Mouse (Mus musculus): ENCODE measurements around the gene Nudc.

Nudc gene

DNA sequence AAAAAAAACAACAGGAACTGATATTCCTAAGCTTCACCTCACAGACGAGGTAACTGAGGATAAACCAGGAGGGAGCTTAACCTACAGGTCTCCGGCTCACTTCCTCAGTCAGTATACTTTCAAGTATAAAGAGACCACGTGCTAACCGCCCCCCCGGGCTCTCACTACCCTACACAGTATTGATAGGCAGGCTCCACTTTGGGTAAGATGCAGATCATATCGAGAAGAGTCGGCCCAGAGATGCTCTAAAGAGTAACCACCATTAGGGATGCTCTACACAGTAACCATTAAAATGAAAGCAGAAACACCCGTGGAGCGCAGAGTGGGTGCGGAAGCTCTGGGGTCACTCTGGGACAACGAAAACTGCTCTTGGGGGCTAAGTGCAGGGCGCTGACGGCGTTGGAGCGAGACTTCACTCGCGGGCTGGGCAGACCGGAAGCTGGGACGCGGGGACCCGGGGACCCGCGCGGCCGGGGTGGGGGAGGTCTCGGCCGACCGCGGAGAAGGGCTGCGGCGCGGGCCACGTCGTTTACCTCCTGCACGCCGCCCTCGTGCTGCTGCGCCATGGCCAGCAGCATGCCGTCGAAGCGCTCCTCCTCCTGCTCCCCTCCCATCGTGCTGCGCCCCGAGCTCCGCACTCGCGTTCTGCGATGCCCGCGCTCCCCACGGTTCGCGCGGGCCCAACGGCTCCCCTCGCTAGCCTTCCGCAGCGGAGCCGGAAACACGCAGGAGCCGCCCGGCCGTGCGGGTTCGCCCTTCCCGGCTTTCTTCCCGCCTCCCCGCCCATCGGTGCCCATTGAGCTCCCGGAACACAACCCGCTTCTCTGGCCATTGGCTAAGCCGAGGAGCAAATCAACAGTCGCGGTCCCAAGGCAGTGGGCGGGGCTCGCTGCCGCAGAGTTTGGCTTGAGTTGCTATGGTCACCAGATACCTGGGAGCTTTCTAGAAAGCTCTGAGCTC, at the start of gene Nudc:
Gene Nudc, minus strand, starts transcription at position 725 of the 960 bp plus-strand sequence.
- peak; percentile 98 for DNase-seq

DNA sequence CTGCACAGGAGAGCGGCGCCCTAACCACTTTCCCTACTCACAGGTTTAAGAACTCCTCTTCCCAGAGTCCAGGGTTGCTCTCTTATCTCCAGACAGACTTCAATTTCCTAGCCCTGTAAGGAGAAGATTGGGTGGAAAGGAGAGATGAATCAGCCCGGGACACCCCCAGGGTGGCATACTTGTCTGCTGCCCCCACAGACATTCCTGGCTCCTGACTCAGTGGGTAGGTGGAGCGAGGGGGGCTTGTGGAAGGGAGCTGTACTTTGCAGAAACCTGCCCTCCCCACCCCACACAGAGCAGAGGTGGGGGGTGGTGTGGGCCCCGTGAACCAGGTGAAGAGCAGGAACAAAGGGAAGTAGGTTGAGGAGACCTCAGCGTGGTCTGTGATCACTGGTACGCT, 49.7 kb upstream of the Nudc start:
- DNase-seq, result no peak

DNA sequence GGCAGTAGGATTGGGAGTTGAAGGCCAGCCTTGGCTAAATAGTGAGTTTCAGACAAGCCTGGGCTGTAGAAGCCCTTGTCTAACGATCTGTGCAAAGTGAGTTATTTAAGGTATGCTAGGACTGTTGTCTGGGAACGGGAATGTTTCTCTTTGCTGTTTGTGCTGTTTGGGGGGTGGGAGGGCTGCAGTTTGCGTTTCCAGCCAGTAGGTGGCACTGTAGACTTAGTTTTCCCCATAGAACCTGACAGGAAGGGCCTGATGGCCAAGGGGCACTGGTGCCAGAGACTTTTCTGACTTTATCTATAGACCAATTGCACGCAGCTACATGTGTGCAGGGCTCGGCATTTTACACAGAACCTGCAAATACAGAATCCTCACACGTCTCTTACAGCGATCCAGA, 46.8 kb upstream of the Nudc start:
- DNase-seq, result peak; percentile 69 to 80

DNA sequence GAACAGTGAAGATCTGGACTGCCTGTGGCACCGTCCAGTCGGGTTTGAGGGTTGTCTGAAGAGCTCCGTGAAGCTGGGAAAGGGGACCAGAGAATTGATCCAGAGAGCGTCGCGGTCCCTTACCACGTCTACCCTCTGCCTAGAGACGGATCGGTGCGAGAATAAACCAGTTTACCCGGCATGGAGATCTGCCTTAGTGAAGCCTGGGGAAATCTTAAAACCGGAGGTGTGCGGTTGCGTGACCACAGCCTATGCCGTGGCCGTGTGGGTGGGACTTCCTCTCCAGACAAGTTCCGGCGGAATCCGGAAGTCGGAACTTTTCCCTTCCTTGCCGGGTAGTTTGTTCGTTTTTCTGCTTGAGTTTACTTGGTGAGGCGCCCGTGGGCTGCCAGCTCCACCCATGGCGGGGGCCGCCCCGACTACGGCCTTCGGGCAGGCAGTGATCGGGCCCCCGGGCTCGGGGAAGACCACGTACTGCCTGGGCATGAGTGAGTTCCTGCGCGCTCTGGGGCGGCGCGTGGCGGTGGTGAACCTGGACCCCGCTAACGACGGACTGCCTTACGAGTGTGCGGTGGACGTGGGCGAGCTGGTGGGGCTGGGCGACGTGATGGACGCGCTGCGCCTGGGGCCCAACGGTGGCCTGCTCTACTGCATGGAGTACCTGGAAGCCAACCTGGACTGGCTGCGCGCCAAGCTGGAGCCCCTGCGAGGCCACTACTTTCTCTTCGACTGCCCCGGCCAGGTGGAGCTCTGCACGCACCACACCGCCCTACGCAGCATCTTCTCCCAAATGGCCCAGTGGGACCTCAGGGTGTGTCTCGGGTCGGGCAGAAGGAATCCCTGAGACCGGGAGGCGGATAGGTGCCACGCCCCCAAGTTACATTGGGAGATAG, 38.5 kb upstream of the Nudc start, which contains the start of gene Gpn2:
Gene Gpn2, plus strand, starts transcription at position 304 of the 893 bp plus-strand sequence.
- DNase-seq, result peak; percentile 89 to 92

DNA sequence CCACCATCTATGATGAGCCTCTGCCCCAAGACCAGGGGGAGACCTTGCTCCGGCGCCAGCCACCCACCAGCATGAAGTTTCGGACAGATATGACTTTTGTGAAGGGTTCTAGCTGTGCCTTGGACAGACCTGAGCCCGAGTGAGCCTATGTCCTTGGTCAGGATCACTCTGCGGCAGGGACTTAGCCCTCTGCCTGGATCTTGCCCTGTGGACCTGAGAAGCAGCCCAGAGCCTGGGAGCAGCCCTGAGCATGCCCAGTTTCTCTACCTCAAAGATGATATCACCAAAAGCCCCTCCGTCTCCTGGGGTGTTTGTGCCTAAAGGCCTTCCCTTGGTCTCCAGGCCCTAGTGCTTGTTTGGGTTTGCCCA, 37.9 kb upstream of the Nudc start:
- peak in 1 of 2 experiments; percentile 42 for DNase-seq

DNA sequence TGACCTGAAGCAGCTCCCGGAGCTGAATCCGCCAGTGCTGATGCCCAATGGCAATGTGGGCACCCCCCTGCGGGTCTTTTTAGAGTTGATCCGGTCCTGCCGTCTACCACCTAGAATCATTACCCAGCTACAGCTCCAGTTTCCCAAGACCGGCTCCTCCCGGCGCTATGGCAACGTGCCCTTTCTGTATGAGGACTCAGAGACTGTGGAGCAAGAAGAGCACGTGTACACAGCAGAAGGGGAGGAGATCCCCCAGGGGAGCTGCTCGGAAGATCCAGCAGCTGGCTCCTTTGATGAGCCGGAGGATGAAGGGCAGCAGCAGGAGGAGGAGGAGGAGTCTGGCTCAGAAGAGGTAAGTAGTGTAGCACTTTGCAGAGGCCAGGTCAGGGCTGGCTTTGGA, 32.2 kb upstream of the Nudc start:
- DNase-seq, result no peak

DNA sequence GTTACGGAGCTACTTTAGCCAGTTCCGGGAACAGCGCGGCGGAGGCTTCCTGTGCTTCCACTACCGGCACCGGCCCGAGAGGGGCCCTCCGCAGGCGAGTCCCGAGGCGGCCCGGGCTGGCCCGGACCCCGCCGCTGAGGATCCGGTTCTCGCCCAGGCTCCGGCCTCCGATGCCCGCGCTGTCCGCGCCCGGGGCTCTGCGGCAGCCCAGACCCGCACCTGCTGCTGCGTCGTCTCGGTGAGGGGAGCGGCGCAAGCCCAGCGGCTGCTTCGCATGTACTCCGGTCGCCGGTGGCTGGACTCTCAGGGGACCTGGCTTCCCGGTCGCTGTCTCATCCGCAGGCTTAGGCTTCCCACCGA, 29.0 kb upstream of the Nudc start:
- DNase-seq, result no peak

DNA sequence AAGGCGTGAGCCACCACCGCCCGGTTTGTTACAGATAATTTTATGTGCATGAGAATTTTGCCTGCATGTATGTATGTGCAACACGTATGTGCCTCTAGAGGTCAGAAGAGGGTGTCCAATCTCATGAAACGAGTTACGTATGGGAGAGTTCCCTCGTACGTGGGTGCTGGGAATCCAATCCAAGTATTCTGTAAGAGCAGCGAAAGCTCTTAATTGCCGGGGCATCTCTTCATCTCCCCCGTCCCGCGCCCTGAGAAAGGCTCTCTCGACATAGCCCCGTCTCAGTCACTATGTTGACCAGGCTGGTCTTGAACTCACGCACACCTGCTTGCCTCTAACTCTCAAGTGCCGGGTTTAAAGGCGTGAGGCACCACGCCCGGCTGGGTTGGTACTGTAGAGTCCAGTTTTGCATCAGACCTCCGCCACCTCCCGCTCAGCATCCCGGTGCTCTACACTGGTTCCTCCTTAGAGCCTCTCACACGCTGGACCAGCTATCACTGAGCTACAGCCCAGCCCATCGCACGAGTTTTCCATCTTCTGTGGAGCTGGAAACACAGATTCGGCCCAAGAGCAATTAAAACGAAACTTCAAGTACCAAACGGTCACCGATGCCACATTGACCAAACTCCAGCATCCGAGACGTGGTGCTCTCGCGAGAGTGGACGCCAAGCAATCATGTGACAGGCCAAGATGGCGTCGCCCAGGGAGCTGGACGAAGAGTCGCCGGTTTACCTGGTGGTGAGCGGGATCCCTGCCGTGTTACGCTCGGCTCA, 28.5 kb upstream of the Nudc start, which contains the start of gene Gpatch3:
Gene Gpatch3, plus strand, starts transcription at position 676 of the 773 bp plus-strand sequence.
- DNase-seq, result peak; percentile 96 to 98

DNA sequence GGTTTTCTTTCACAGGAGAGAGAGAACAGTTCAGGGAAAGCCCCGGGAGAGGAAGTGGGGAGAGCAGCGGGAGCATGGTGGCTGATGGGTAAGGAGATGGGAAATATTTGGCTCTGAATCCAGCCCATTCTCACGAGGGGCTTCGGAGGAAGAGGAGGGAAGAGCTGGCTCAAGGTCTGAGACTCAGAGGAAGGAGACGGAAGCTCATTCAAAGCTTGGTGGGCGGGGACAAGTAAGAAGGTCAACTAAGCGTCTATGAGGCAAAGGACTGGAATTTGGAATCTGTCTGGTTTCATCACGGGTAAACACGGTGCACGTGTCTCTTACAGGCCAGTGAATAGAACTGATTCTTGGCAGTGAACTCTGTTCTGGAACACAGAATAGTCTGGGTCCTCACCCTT, 24.3 kb upstream of the Nudc start:
- peak; percentile 76 to 91 for DNase-seq

DNA sequence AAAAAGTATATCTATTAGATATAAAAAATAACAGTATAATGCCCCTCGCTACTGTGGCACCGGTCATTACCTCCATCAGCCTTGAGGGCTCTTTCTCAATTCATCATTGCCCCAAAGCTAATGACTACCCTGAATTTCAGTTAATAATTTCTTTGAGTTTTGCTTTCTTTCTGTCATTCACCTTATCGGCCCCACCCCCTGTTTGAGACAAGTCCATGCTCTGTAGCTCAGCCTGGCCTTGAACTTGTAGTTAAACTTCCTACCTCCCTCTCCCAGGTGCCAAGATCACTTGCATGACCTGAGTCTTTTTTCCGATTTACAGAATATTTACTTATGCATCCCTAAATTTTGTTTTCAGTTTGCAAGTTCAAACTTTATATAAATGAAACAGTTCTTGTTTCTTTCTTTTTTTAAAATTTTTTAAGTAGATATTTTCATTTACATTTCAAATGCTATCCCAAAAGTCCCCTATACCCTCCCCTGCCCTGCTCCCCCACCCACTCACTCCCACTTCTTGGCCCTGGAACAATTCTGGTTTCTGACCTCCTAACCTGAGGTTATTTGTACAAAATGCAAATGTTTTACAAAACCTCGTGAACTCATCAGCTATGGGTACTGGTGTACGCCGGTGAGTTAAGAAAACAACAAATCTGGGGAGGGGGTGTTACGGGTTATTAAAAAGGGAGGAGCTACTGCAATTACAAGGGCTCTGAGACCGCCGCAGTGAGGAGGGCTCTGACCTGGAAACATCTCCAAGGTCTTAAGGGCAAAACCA, 23.7 kb upstream of the Nudc start:
- DNase-seq, result peak; percentile 53 to 57

DNA sequence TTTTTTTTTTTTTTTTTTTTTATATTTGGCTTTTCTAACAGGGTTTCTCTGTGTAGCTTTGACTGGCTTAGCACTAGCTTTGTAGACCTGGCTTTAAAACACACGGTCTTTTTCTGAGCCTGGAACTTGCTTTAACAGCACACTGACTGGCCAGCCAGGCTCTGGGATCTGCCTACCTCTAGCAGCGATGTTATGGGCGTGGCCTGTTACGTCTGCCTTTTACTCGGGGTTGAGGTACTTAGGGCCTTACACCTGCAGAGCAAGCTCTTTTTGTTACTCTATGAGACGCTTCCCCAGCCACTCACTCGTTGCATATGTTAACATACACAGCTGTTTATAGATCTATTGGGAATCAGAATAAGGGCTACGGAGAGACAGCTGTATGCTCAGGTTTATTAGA, 21.5 kb upstream of the Nudc start:
- DNase-seq, result peak; percentile 34 to 53

DNA sequence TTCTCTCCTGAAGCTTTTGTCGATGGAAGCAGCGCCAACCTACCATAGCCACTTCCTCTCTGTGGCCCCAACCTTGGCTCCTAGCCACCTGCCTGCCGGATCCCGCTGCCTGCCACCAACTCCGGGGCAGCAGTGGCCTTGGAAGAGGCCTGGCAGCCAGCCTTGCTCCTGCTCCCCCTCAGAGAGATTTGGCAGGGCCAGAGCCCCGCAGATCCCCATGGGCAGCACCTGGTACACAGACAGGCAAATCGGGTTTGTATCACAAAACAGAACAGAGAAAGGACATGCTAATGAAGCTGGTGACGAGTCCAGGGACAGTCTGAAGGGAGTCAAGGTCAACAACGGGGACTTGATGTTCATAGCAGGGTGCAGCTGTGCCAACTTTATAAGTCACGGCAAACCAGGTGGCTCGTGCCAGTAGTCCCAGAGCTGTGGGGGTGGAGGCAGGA, 17.4 kb upstream of the Nudc start:
- DNase-seq, result peak; percentile 81 to 85

DNA sequence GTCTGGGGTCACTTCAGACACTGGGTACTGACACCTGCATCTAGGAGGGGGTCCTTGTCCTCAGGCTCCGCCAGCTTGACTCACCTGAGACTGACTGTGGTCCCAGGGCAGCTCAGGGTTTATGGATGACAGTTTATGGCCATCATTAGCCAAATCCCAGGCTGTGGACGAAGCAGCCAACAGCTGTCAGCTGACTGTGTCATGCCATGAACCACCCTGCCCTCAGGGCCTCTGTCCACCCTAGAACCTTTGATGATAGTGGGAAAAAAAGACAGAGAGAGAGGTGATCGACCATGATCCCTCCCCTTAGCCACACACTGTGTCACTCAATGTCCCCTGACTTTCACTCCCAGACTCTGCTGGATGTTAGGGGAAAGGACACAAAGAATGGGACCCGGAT, 15.8 kb upstream of the Nudc start:
- DNase-seq, result no peak

DNA sequence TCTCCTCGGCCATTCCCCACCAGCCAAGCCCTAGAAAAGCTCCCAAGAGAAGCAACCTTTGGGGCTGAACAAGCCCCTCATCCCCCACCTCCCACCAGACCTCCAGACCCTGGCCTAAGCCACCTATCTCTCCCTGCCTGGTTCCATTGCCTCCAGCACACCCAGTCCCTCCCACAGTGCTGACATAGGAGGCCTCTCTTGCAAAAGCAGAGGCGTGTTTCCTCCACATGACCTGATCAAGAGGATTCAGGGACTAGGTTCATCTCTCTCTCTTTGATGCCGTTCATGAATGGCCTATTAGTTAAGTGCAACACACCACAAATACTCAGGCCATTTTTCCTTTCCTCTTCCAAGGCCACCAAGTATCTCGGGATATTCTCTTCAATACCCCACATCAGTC, 14.1 kb upstream of the Nudc start:
- DNase-seq, result no peak

DNA sequence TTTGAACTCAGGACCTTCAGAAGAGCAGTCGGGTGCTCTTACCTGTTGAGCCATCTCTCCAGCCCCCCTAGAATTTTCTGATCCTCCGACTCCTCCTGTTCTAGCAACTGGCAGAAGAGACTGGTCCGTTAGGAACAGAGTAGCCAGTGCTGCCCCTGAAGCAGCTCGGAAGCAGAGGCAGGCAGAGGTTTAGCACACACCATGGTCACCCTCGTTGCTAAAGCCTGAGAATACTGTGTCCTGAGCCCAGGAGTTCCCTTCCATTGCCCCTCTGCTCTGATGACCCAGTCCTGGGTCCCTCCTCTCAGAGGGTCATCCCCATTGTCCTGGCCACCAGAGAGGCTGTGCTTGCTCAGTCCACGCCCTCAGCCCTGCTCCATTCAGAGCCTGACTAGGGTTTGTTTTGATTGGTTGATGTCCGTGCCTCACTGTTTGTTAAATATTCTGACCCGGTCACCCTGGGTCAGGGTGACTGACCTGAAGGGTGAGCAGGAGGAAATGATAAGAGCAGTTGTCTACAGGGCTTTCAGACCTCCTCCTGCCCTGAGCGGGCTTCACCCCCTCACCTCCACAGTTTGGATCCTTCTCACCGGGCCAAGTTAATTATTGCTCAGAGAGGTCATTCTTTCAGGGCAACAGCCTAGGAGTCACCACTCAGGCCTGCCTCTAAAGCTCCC, 11.4 kb upstream of the Nudc start:
- DNase-seq, result peak; percentile 68 to 84

DNA sequence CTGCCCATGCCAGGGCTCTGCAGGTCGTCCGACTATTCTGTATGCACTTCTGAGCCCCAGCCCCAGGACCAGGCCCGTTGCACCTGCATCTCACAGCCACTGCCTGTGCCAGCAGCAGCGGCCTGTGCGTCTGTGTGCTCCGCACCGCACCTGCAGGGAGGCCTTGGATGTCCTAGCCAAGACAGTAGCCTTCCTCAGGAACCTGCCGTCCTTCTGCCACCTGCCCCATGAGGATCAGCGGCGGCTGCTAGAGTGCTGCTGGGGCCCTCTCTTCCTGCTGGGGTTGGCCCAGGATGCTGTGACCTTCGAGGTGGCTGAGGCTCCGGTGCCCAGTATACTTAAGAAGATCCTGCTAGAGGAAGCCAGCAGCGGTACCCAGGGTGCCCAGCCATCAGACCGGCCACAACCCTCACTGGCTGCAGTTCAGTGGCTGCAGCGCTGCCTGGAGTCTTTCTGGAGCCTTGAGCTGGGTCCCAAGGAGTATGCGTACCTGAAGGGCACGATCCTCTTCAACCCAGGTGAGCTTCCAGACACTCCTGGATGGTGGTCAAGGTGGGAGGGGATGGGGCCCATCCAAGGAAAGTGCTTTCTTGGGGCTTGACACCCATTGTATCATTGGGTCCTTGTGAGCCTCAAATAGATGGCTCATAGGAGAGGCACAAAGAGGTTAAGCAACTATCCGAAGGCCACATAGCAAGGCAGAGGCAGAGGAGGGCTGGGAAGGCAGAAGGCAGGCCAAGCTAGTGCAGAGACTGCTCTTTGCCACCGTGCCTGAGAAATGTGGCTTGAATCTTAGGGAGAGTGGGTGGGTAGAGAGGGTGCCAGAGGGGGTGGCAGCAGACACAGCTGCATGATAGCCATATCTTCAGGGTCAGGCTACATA, 7.9 kb upstream of the Nudc start:
- DNase-seq, result no peak

DNA sequence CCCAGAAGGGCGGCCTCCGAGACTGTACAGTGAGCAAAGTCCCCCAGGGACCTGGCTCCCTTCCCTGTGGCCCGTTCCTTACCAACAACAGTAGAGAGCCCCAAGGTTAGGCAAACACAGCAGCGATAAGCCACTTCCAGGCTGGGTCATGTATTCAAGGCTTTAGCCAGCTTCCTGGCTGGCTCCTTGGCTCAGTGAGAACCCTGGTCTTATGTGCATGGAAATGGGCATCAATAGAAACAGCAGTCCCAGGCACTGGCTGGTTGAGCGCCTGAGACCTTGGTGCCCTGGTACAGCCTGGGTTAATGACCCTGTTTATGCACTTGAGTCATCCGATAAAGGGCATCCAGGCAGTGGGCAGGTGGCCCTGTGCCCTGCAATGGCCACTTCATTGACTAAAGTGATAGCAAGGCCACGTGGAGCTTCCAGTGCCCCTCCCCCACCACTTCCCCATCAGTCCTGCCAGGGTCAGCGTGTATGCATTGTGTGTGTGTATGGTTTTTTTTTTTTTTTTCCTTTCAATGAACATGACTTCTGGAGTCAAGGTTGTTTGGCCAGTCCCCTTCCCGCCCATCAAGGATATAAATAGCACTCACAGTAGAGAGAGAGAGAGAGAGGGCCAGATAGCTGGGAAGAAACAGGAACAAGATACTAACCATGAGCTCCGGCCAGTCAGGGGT, 7.1 kb upstream of the Nudc start, which contains the start of gene Nr0b2:
Gene Nr0b2, plus strand, starts transcription at position 609 of the 680 bp plus-strand sequence.
- peak; percentile 27 to 56 for DNase-seq

DNA sequence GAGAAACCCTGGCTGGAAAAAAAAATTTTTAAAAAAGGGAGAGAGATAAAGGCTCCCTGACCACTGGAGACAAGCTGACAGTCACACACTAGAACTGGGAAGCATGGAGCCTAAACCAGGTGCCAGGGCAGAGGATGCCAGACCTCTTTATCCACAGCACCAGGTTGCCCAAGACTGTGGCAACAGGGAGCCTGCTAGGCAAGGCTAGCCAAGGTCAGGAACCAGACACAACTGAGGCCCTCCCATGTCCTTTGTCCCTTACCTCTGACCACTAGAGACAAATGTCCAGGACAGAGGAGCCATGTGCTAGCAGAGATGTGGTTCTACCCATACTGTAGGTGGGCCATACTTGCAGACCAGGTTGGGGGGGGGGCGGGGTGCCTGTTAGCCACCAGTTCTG, 6.2 kb upstream of the Nudc start:
- no peak for DNase-seq

DNA sequence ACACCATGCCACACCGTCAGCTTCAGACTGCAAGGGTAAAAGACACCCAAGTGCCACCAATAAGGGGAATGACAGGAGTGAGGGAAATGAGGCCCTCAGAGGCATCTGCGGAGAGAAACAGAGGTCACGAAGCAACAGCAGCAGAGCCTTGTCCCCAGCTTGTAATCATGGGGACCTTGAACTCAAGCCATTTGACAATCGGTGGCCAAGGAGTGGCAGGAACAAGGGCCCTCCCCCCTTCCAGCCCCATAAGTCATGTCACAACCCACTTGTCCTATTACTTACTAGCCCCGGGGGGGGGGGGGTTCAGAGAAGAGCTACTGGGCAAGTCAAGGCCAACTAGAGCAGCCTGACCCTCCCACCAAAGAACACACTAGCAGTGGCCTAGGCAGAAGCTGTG, 9.1 kb downstream of the Nudc start:
- DNase-seq, result no peak

Data from kidney, postnatal 36 days (tissue).